Mouse (Mus musculus) MEL (cell line): ENCODE measurements around the gene Efna5.

Experiments used
- BHLHE40 ChIP-seq: IDR thresholded peaks from 2 replicates; pipeline ENCODE4 v1.6.1; 2012; ENCODE audit warnings: low read depth, mild to moderate bottlenecking, inconsistent platforms, low read length, improper control_type of control experiment, borderline replicate concordance
- CTCF ChIP-seq, 3 experiments: IDR thresholded peaks in 2 of 3; conservative IDR thresholded peaks in 1 of 3; 2 replicates each; pipeline ENCODE4 v1.5.1; 2011 to 2012; ENCODE audit warnings: low read length in 3 of 3, low read depth in 2 of 3, mild to moderate bottlenecking in 2 of 3, improper control_type of control experiment in 1 of 3, inconsistent platforms in 1 of 3, mixed read lengths in 1 of 3, moderate library complexity in 1 of 3; ENCODE audit not compliant: control insufficient read depth in 1 of 3, insufficient read depth in 1 of 3, poor library complexity in 1 of 3, severe bottlenecking in 1 of 3
- EP300 ChIP-seq, 2 experiments: IDR thresholded peaks; 2 replicates each; pipeline ENCODE4 v1.6.1; 2011; ENCODE audit warnings: improper control_type of control experiment in 2 of 2, low read length in 2 of 2, low read depth in 1 of 2, mild to moderate bottlenecking in 1 of 2
- GATA1 ChIP-seq: IDR thresholded peaks from 2 replicates; pipeline ENCODE4 v1.6.1; 2011; ENCODE audit warnings: low read depth, low read length, improper control_type of control experiment
- MEF2A ChIP-seq: IDR thresholded peaks from 2 replicates; pipeline ENCODE4 v1.6.1; 2014; ENCODE audit warnings: low read depth, mild to moderate bottlenecking, inconsistent platforms, low read length, improper control_type of control experiment; ENCODE audit not compliant: poor library complexity, insufficient replicate concordance, severe bottlenecking; ENCODE audit errors: extremely low read depth
- MYB ChIP-seq: IDR thresholded peaks from 2 replicates; pipeline ENCODE4 v1.6.1; 2011; ENCODE audit warnings: mild to moderate bottlenecking, low read depth, low read length, improper control_type of control experiment
- NRF1 ChIP-seq: IDR thresholded peaks from 2 replicates; pipeline ENCODE4 v1.6.1; 2014; ENCODE audit warnings: low read depth, mild to moderate bottlenecking, inconsistent platforms, low read length, improper control_type of control experiment, moderate library complexity; ENCODE audit not compliant: poor library complexity, insufficient read depth, severe bottlenecking
- POLR2A ChIP-seq, 2 experiments: IDR thresholded peaks; 2 replicates each; pipeline ENCODE4 v1.6.1; 2011 to 2012; ENCODE audit warnings: low read length in 2 of 2, mild to moderate bottlenecking in 2 of 2, control low read depth in 1 of 2, improper control_type of control experiment in 1 of 2, low read depth in 1 of 2, moderate library complexity in 1 of 2; ENCODE audit not compliant: control insufficient read depth in 1 of 2, insufficient read depth in 1 of 2, poor library complexity in 1 of 2
- POLR2AphosphoS5 ChIP-seq: IDR thresholded peaks from 2 replicates; pipeline ENCODE4 v1.6.1; 2012; ENCODE audit warnings: low read depth, borderline replicate concordance, mild to moderate bottlenecking, inconsistent platforms, low read length, moderate library complexity, mixed read lengths
- SIN3A ChIP-seq: IDR thresholded peaks from 2 replicates; pipeline ENCODE4 v1.6.1; 2012; ENCODE audit warnings: low read length, improper control_type of control experiment, inconsistent platforms
- TBP ChIP-seq: IDR thresholded peaks from 2 replicates; pipeline ENCODE4 v1.8.0; 2011; ENCODE audit warnings: low read depth, low read length, improper control_type of control experiment
- USF1 ChIP-seq: IDR thresholded peaks from 2 replicates; pipeline ENCODE4 v1.6.1; 2014; ENCODE audit warnings: low read depth, mild to moderate bottlenecking, inconsistent platforms, low read length, improper control_type of control experiment, moderate library complexity
- ZC3H11A ChIP-seq: IDR thresholded peaks from 2 replicates; pipeline ENCODE4 v1.6.1; 2012; ENCODE audit warnings: low read depth, mild to moderate bottlenecking, inconsistent platforms, low read length, improper control_type of control experiment
- ZNF384 ChIP-seq: IDR thresholded peaks from 2 replicates; pipeline ENCODE4 v1.6.1; 2012; ENCODE audit warnings: low read depth, mild to moderate bottlenecking, inconsistent platforms, low read length, improper control_type of control experiment

- TF ChIP-seq SIN3A (no peak), EP300 (IDR thresholded peaks at IDR 0.05; ENCODE audit: low read depth in 1 of 2, low read length in 2 of 2) (no peak), MYB (no peak), CTCF (IDR thresholded peaks at IDR 0.05 in 2 of 3, conservative IDR thresholded peaks at IDR 0.05 in 1 of 3; ENCODE audit: control insufficient read depth in 1 of 3, insufficient read depth in 1 of 3, low read depth in 2 of 3, low read length in 3 of 3, poor library complexity in 1 of 3, severe bottlenecking in 1 of 3) (no peak), POLR2A (IDR thresholded peaks at IDR 0.05; ENCODE audit: control insufficient read depth in 1 of 2, insufficient read depth in 1 of 2, low read depth in 1 of 2, low read length in 2 of 2, poor library complexity in 1 of 2) (no peak), POLR2AphosphoS5 (no peak), TBP (no peak), ZC3H11A (no peak), BHLHE40 (no peak), NRF1 (no peak), GATA1 (no peak), ZNF384 (no peak), USF1 (no peak), MEF2A (no peak)
These were observed 289.3 kb downstream of the Efna5 start for GRCm38 (mm10) chr17:62591581-62592435.
